Mouse (Mus musculus): ENCODE measurements around the gene 6030408B16Rik. TPM values are rescaled to one million over a fixed set of nuclear protein-coding genes. Genes with fewer than 3 reads are reported as not detected.
A peak's percentile ranks its signal among the peaks of the same experiment; 100 is the strongest.

Gene 6030408B16Rik
- polyA plus RNA-seq (2015; fragmentation: Nextera tagmentation; extraction: Ambion mirVana): 0.56 and 0.66 TPM in 2 replicates

DNA sequence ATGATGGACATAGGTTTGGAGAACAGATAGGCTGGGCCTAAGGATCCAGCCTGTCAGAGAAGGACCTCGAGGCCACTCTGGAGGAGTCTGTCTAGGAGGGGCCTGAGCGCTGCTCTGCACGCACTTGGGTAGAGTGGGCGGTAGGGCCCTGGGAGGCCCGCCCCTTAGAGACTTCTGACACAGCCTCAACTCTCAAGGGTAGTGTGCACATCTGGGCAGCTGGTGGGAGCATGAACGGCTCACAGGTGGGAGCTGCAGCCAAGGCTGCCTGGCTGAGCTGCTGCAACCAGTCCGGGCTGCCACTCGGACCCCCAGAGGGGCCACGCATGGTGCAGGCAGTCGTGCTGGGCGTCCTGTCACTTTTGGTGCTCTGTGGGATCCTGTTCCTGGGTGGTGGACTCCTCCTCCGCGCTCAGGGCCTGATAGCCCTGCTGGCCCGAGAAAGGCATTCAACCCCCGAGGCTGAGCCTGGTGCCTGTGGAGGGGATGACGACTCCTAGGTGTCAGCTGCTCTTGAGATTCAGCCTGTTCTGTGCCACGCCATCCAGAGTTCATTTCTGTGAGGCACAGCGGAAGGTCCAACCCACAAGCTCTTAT, at the start of gene 6030408B16Rik:
Gene 6030408B16Rik (plus strand): TSS at position 188 of the 597 bp plus-strand sequence.
- H3K4me1 ChIP-seq (replicated peaks): 0 out of 2 replicates have a peak, but pooled peaks cover 8% of the 10 kb centered on the region
- H3K36me3 ChIP-seq: peaks cover 49% of the 10 kb centered on the region
- H3K4me2 ChIP-seq: no peak within 1 kb of the TSS
- WGBS: 62% methylated on average over 18 of the region's 18 CpGs
- H3K4me3 ChIP-seq: no peak within 1 kb of the TSS
- H3K27ac ChIP-seq: no peak within 1 kb of the TSS
- no peak for ATAC-seq (ENCODE audit: low FRiP score)
- no peaks in the 10 kb centered on the region for H3K9me3 ChIP-seq
- no peak within 1 kb of the TSS for H3K9ac ChIP-seq
- H3K27me3 ChIP-seq: no peaks in the 10 kb centered on the region

GRCm38 (mm10) chr15:101244012-101244411, 49.0 kb upstream of the 6030408B16Rik start:
- peaks cover 12% of the 10 kb centered on the region; the same call in 1 of the 2 replicates for H3K27me3 ChIP-seq
- no peak overlapping the region for H3K4me3 ChIP-seq
- ATAC-seq (ENCODE audit: low FRiP score): no peak
- H3K9me3 ChIP-seq: no peaks in the 10 kb centered on the region
- peaks cover 23% of the 10 kb centered on the region for H3K4me1 ChIP-seq (replicated peaks)
- no peak overlapping the region for H3K4me2 ChIP-seq
- H3K27ac ChIP-seq: no peak overlapping the region
- no peaks in the 10 kb centered on the region for H3K36me3 ChIP-seq
- H3K9ac ChIP-seq: no peak overlapping the region
- WGBS: 70% methylated on average over 3 of the region's 3 CpGs

DNA sequence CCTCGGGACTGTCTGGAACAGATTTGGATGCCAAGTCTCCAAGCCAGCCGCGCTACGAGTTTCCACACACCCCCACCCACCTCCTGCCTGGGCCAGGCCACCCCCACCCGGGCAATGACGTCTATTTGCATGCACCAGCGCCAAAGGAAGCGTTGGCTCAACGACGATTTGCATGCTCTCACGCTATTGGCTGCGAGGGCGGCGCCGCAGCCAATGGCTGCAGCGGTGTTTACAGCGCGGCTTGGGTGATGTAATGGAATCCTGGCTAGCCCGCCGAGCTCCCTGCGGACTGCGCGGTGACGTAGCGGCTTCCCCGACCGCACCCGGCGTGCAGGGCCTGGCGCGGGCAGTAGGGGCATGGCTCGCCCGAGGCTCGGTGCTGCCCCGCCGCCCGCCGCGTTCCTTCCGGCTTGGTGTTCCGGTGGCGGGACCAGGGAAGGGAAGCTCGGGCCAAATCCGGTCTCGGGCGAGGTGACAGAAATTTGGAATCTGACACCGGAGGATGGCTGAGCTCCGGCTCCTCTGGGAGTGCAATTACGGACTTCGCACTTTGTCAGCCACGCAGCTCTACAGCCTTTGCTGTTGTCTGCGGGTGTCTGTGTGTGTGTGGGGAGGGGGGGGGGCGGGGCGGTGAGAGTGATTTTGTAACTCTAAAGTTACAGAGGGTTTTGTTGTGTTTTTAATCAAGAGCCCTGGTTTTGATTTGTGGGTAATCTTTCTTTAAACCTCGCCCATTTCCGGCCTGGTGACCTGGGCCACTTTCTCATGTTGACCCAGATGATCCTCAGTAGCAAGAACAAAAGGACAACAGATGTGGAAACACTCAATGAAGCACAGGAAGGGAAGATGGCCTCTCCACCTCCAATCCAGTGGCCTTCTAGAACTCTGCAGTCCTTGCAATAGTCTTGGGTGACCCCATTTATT, 46.5 kb upstream of the 6030408B16Rik start:
- Histone ChIP-seq H3K27ac (peak overlapping the region; percentile 85), H3K9me3 (no peaks in the 10 kb centered on the region), H3K27me3 (0 out of 2 replicates have a peak, but pooled peaks cover 10% of the 10 kb centered on the region), H3K9ac (peak overlapping the region; percentile 73), H3K4me1 (replicated peaks) (peaks cover 16% of the 10 kb centered on the region), H3K4me3 (peak overlapping the region; percentile 49), H3K36me3 (no peaks in the 10 kb centered on the region), H3K4me2 (peak overlapping the region; percentile 69)
- 2% methylated on average over 56 of the region's 56 CpGs for WGBS
- ATAC-seq (ENCODE audit: low FRiP score): peak; percentile 98

DNA sequence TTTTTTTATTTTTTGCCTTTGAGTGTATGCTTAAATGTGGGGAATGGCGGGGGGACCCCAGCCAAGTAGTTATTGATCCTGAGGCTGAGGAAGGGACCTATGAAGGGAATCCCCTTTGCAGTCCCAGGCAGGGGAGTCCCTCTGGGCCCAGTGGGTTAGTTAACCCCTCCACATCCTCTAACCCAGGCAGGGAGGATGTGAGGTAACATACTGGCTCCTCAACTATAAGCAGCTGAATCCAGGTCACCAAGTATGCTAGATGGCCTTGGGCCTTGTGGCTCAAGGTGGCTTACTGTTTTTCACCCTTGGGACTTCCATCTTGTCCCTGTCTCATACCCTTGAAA, 45.9 kb upstream of the 6030408B16Rik start:
- no peaks in the 10 kb centered on the region for H3K9me3 ChIP-seq
- peak overlapping the region; percentile 69 for H3K4me2 ChIP-seq

GRCm38 (mm10) chr15:101248029-101248710, 44.8 kb upstream of the 6030408B16Rik start:
- Histone ChIP-seq H3K4me3 (no peak overlapping the region), H3K4me2 (no peak overlapping the region), H3K36me3 (no peaks in the 10 kb centered on the region), H3K9ac (no peak overlapping the region; the same call in 1 of the 2 replicates), H3K9me3 (no peaks in the 10 kb centered on the region), H3K27ac (no peak overlapping the region), H3K27me3 (peaks cover 14% of the 10 kb centered on the region; the same call in 1 of the 2 replicates), H3K4me1 (replicated peaks) (peaks cover 13% of the 10 kb centered on the region)
- WGBS: 58% methylated on average over 5 of the region's 5 CpGs
- no peak for ATAC-seq (ENCODE audit: low FRiP score)

More for the DNA sequence above, 45.9 kb upstream of the 6030408B16Rik start:
- peak overlapping the region; percentile 85; the same call in 1 of the 2 replicates for H3K27ac ChIP-seq
- H3K36me3 ChIP-seq: no peaks in the 10 kb centered on the region
- no peak for ATAC-seq (ENCODE audit: low FRiP score)
- peak overlapping the region; percentile 73 for H3K9ac ChIP-seq
- peaks cover 16% of the 10 kb centered on the region for H3K4me1 ChIP-seq (replicated peaks)
- 85% methylated on average over 1 of the region's 1 CpGs for WGBS
- H3K4me3 ChIP-seq: peak overlapping the region; percentile 49; the same call in 1 of the 2 replicates
- H3K27me3 ChIP-seq: peaks cover 4% of the 10 kb centered on the region; the same call in 1 of the 2 replicates

GRCm38 (mm10) chr15:101250220-101250800, 42.7 kb upstream of the 6030408B16Rik start:
- Histone ChIP-seq H3K27ac (no peak overlapping the region), H3K9me3 (no peaks in the 10 kb centered on the region), H3K27me3 (peaks cover 16% of the 10 kb centered on the region; the same call in 1 of the 2 replicates), H3K36me3 (no peaks in the 10 kb centered on the region), H3K4me1 (replicated peaks) (peaks cover 25% of the 10 kb centered on the region), H3K4me3 (no peak overlapping the region), H3K4me2 (no peak overlapping the region), H3K9ac (no peak overlapping the region)
- ATAC-seq (ENCODE audit: low FRiP score): no peak
- 82% methylated on average over 9 of the region's 9 CpGs for WGBS

GRCm38 (mm10) chr15:101251930-101252329, 41.1 kb upstream of the 6030408B16Rik start:
- Histone ChIP-seq H3K4me2 (no peak overlapping the region), H3K27ac (no peak overlapping the region), H3K9me3 (no peaks in the 10 kb centered on the region), H3K36me3 (no peaks in the 10 kb centered on the region), H3K4me1 (replicated peaks) (peaks cover 17% of the 10 kb centered on the region), H3K27me3 (peaks cover 22% of the 10 kb centered on the region; the same call in 1 of the 2 replicates), H3K9ac (no peak overlapping the region), H3K4me3 (no peak overlapping the region)
- WGBS: 97% methylated on average over 5 of the region's 5 CpGs
- ATAC-seq (ENCODE audit: low FRiP score): no peak

DNA sequence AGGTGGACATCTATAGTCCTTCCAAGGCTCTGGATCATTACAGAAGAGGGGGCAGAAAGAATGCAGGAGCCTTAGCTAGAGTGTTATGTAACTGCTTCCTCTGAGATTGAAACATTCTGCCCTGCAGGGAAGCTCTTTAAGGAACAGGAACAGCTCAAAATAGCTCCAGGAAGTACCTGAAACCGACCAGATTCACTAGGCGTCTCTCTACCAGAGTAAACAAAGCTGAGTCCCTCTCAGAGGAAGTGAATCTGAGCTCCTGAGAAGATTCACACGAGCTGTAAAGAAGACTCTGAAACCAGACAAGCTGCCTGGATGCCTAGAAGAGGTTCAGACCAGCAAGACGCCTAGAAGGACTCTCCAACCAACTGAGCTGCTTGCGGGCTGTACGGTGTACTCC, 40.4 kb upstream of the 6030408B16Rik start:
- Histone ChIP-seq H3K9me3 (no peaks in the 10 kb centered on the region), H3K9ac (no peak overlapping the region), H3K27me3 (peaks cover 22% of the 10 kb centered on the region; the same call in 1 of the 2 replicates), H3K27ac (no peak overlapping the region), H3K4me2 (no peak overlapping the region), H3K4me3 (no peak overlapping the region), H3K36me3 (no peaks in the 10 kb centered on the region), H3K4me1 (replicated peaks) (peaks cover 12% of the 10 kb centered on the region)
- ATAC-seq (ENCODE audit: low FRiP score): no peak
- 88% methylated on average over 6 of the region's 6 CpGs for WGBS

DNA sequence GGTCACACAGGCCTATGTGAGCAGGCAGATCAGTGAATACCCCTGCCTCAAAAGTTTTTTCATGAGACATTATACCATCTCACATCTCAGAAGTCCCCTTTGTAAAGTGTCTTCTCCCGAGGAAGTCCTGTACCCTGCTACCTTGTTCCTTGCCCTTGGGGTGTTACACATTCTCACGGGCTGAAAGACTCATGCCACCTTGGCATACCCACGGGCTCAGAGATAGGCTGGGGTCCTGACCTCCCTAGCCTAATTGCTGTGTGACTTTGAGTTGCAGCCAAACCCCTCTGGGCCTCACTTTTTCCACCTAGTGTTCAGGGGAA, 39.5 kb upstream of the 6030408B16Rik start:
- peak overlapping the region; percentile 76 for H3K4me2 ChIP-seq
- H3K4me3 ChIP-seq: peak overlapping the region; percentile 58
- peaks cover 12% of the 10 kb centered on the region for H3K4me1 ChIP-seq (replicated peaks)
- peak overlapping the region; percentile 63; the same call in 1 of the 2 replicates for H3K27ac ChIP-seq
- no peaks in the 10 kb centered on the region for H3K9me3 ChIP-seq
- H3K9ac ChIP-seq: peak overlapping the region; percentile 88
- peaks cover 22% of the 10 kb centered on the region; the same call in 1 of the 2 replicates for H3K27me3 ChIP-seq
- 40% methylated on average over 3 of the region's 3 CpGs for WGBS
- H3K36me3 ChIP-seq: no peaks in the 10 kb centered on the region
- ATAC-seq (ENCODE audit: low FRiP score): 0 out of 2 replicates have a peak, but pooled peaks have one; percentile 4

DNA sequence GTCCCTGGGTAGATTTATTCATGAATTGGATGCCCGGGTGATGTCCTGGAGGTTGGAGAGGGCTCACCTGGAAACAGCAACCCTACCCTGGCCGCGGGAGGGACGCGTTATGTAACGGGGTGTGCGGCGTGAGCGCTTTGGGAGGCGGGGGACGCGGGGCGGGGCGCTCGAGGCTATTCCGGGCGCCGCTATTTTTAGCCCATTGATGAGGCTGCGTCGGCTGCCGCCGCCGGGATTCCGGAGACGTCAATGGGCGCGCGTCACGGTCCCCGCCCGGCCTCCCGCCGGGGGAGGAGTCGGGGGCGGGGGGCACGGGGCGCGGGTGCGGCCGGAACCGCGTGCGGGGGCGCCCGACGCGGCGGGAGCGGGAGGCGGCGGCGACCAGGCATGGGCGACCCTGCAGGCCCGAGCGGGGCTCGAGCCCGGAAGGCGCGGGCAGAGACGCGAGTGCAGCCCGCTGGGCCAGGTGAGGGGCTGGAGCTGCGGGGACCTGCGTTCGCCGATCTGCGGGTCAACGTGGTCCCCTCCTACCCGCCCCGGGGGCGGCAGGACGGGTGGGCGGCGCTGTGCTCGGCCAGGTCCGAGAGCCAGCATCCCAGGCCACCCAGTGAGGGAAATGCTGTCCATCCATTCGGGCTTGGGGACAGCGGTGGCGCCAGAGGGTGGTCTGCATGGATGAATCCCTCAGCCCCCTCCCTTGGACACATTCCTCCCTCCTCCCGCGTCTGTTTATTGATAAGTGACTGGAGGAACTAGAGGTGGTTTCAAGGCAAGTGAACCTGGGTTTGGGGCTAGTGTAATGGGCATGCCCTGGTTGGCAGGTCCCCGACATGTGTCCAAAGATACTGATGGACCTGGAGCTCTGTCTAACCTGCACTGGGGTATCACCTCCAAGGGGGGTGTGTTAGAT, 38.9 kb upstream of the 6030408B16Rik start, which contains the start of gene Nr4a1:
Gene Nr4a1 (plus strand): TSS at position 384 of the 910 bp plus-strand sequence.
- Histone ChIP-seq H3K4me2 (peak within 1 kb of the TSS; percentile 76), H3K27ac (peak within 1 kb of the TSS; percentile 63), H3K9me3 (no peaks in the 10 kb centered on the region), H3K27me3 (peaks cover 22% of the 10 kb centered on the region; the same call in 1 of the 2 replicates), H3K4me3 (peak within 1 kb of the TSS; percentile 58), H3K4me1 (replicated peaks) (peaks cover 12% of the 10 kb centered on the region), H3K36me3 (no peaks in the 10 kb centered on the region), H3K9ac (peak within 1 kb of the TSS; percentile 88)
- ATAC-seq (ENCODE audit: low FRiP score): peak; percentile 75
- WGBS: 1% methylated on average over 77 of the region's 82 CpGs
